Comparison of ENCODE assay signal across 20 mouse cellular contexts in genomic region chr5:31844856-31845255, GRCm38 (mm10).
"Had no signal": no experiment of that assay in that cellular context is flagged by ENCODE, and none has a peak within 500 bp of the region (broad histone marks: within the 10 kb centered on the region; RNA-seq: fewer than 3 reads in every experiment).

No protein-coding gene starts in this region.

- ATAC-seq: liver, postnatal 0 days; midbrain, embryonic 15.5 days had no signal

- H3K36me3 ChIP-seq: lung, embryonic 15.5 days; midbrain, embryonic 12.5 days; midbrain, embryonic 15.5 days; neural tube, embryonic 12.5 days; neural tube, embryonic 15.5 days had no signal

- DNase-seq: kidney, adult 18-20 months; kidney, adult 9 months; kidney, postnatal 14 days; kidney, postnatal 4 days; liver, postnatal 0 days; right cerebral cortex, adult 18-20 months; right cerebral cortex, postnatal 14 days; right cerebral cortex, postnatal 4 days; thymus, adult 2 months; thymus, postnatal 14 days; thymus, postnatal 4 days had no signal

- H3K27me3 ChIP-seq: lung, embryonic 15.5 days; midbrain, embryonic 12.5 days; midbrain, embryonic 15.5 days; neural tube, embryonic 12.5 days; neural tube, embryonic 15.5 days had no signal

- H3K27ac ChIP-seq: liver, embryonic 14.5 days; lung, embryonic 15.5 days; macrophage; midbrain, embryonic 12.5 days; midbrain, embryonic 15.5 days; neural tube, embryonic 12.5 days; neural tube, embryonic 15.5 days; stomach, postnatal 0 days had no signal

- H3K9me3 ChIP-seq: lung, embryonic 15.5 days; midbrain, embryonic 12.5 days; midbrain, embryonic 15.5 days; neural tube, embryonic 12.5 days; neural tube, embryonic 15.5 days had no signal

- H3K4me2 ChIP-seq: liver, embryonic 11.5 days; lung, embryonic 15.5 days; midbrain, embryonic 12.5 days; midbrain, embryonic 15.5 days; neural tube, embryonic 12.5 days; neural tube, embryonic 15.5 days had no signal

- H3K4me1 ChIP-seq: midbrain, embryonic 12.5 days; midbrain, embryonic 15.5 days; neural tube, embryonic 12.5 days; neural tube, embryonic 15.5 days had no signal

- H3K9ac ChIP-seq: liver, embryonic 14.5 days; liver, postnatal 0 days; lung, embryonic 15.5 days; midbrain, embryonic 12.5 days; midbrain, embryonic 15.5 days; neural tube, embryonic 12.5 days; neural tube, embryonic 15.5 days had no signal

- H3K4me3 ChIP-seq: lung, embryonic 15.5 days; midbrain, embryonic 12.5 days; midbrain, embryonic 15.5 days; neural tube, embryonic 12.5 days; neural tube, embryonic 15.5 days had no signal
